Mouse (Mus musculus) thymus, adult 2 months (tissue): Measurements from ENCODE around the gene Wdr62. TPM values are rescaled to one million over a fixed set of nuclear protein-coding genes. Genes with fewer than 3 reads are reported as not detected.

Source experiments
- DNase-seq: peaks from one replicate; pipeline ENCODE4 v3.0.0; 2021
- H3K27ac ChIP-seq: fragments of 200-500 bp; 2 replicates; pipeline ENCODE4 v1.5.1; 2012; ENCODE audit warnings: low read length, control low read depth; ENCODE audit not compliant: control insufficient read depth, insufficient read depth
- H3K27me3 ChIP-seq: fragments of 200-500 bp; 2 replicates; pipeline ENCODE4 v1.6.1; 2012; ENCODE audit warnings: mild to moderate bottlenecking, low read length, moderate library complexity, mixed read lengths; ENCODE audit not compliant: control insufficient read depth, insufficient read depth
- H3K36me3 ChIP-seq: fragments of 200-500 bp; 2 replicates; pipeline ENCODE4 v1.6.1; 2012; ENCODE audit warnings: mild to moderate bottlenecking, low read length, moderate library complexity; ENCODE audit not compliant: control insufficient read depth, insufficient read depth
- H3K4me1 ChIP-seq: fragments of 200-500 bp; replicated peaks from 2 replicates; pipeline ENCODE4 v1.6.1; 2012; ENCODE audit warnings: low read length; ENCODE audit not compliant: control insufficient read depth, insufficient read depth
- H3K4me3 ChIP-seq: fragments of 200-500 bp; 2 replicates; pipeline ENCODE4 v1.5.1; 2012; ENCODE audit warnings: mild to moderate bottlenecking, low read length, control low read depth, moderate library complexity; ENCODE audit not compliant: control insufficient read depth, insufficient read depth
- CTCF ChIP-seq: fragments of 200-500 bp; IDR thresholded peaks from 2 replicates; pipeline ENCODE4 v1.5.1; 2012; ENCODE audit warnings: mild to moderate bottlenecking, control low read depth, low read length, moderate library complexity, borderline replicate concordance; ENCODE audit not compliant: control insufficient read depth, poor library complexity, insufficient read depth; ENCODE audit errors: extremely low read depth
- POLR2A ChIP-seq: fragments of 200-500 bp; IDR thresholded peaks from 2 replicates; pipeline ENCODE4 v1.6.1; 2012; ENCODE audit warnings: mild to moderate bottlenecking, low read length, control low read depth, moderate library complexity; ENCODE audit not compliant: control insufficient read depth, poor library complexity, insufficient read depth; ENCODE audit errors: extremely low read depth
- WGBS: fragments of 180-500 bp; shearing (Covaris S2); methylation state at CpG from one replicate; pipeline ENCODE4 v1.1.7; 2018; 5-methylcytosine and 5-hydroxymethylcytosine counted together
- polyA plus RNA-seq: library from polyadenylated mRNA; depleted of rRNA; stranded (reverse); fragments of >200 nt; gene quantifications from 2 replicates; pipeline ENCODE4 v1.2.3, GENCODE M21; 2012

Gene Wdr62
- polyA plus RNA-seq, 1 experiment = 54.1 TPM

DNA sequence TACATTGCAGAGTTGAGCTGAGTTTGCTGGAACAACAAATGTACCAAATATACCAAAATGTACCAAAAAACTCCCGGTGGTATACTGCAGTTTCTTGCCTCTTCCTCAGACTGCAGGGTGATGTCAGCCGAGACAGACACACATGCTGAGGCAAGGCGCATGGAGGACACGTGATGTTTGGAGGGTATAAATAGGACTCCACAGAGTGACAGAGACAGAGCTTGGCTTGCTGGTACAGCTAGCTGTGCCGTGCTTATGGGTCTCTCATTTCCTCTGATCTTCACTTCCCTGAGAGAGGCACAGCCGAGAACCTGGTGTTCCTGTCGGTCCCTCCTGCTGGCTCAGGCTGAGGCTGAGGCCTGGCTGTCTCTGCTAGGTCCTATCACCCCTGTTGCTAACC is 2.5 kb upstream of the Wdr62 start:
- Histone ChIP-seq H3K4me3 (no peak overlapping the region), H3K36me3 (no peaks in the 10 kb centered on the region), H3K27me3 (no peaks in the 10 kb centered on the region), H3K4me1 (peaks cover 9% of the 10 kb centered on the region), H3K27ac (no peak overlapping the region)
- DNase-seq = no peak
- WGBS = 88% methylated on average over 7 of the region's 7 CpGs
- TF ChIP-seq CTCF = no peak
- TF ChIP-seq POLR2A = no peak

- no peaks in the 10 kb centered on the region for H3K27me3 ChIP-seq
- H3K27ac ChIP-seq = no peak overlapping the region
- TF ChIP-seq CTCF (no peak), POLR2A (no peak)
- DNase-seq = no peak
- no peak overlapping the region for H3K4me3 ChIP-seq
- 87% methylated on average over 4 of the region's 4 CpGs for WGBS
- H3K36me3 ChIP-seq = no peaks in the 10 kb centered on the region
- peaks cover 9% of the 10 kb centered on the region for H3K4me1 ChIP-seq
These were observed 1.3 kb upstream of the Wdr62 start for GRCm38 (mm10) chr7:30281522-30281921.

DNA sequence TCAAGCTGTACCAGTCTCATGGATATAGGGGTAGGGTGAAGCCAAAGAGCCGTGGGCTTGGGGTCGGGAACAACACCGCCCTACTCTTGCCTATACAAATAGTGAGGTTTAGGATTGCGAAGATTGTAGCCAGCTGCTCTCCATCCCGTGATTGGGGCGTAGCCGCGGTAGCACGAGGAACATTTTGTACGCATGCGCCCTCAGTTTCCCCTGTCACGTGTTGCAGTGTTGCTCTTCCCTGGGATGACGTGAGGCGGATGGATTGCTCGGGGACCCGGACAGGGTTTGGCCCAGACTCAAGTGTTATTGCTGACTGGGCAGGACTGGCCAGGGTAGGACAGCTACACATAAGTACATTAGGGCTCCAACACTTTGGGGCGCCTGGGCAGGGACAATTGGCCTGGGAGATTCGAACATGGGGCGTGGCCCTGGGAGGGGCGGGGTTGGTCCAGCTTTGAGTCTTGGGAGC is 485 bp upstream of the Wdr62 start:
- TF ChIP-seq POLR2A (0 out of 2 replicates have a peak, but pooled peaks have one; percentile 21), CTCF (no peak)
- peak; percentile 69 for DNase-seq
- Histone ChIP-seq H3K4me1 (peaks cover 9% of the 10 kb centered on the region), H3K27me3 (no peaks in the 10 kb centered on the region), H3K27ac (peak overlapping the region; percentile 85), H3K36me3 (no peaks in the 10 kb centered on the region), H3K4me3 (peak overlapping the region; percentile 59)
- under 1% methylated on average over 20 of the region's 20 CpGs for WGBS

DNA sequence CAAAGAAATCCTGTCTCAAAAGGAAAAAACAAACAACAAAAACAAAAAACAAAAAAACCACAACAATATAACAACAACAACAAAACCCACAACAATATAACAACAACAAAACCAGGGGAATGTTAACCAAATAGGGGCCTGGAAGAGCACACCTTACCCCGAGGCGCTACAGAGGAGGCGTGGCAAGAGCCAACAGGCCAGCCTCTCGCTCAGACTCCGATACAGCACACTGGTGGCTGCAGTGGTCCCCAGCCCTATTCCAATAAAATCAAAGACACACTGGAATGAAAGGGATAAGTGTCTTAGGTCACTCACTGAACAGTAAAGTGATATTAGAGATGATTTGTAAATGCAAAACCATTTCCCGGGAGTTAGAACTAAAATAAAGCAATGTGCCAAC is 683 bp downstream of the Wdr62 start:
- Histone ChIP-seq H3K27me3 (no peaks in the 10 kb centered on the region), H3K36me3 (no peaks in the 10 kb centered on the region), H3K4me1 (peaks cover 9% of the 10 kb centered on the region), H3K27ac (no peak overlapping the region), H3K4me3 (peak overlapping the region; percentile 61)
- 3% methylated on average over 6 of the region's 6 CpGs for WGBS
- TF ChIP-seq CTCF (no peak), POLR2A (no peak)
- DNase-seq = no peak

DNA sequence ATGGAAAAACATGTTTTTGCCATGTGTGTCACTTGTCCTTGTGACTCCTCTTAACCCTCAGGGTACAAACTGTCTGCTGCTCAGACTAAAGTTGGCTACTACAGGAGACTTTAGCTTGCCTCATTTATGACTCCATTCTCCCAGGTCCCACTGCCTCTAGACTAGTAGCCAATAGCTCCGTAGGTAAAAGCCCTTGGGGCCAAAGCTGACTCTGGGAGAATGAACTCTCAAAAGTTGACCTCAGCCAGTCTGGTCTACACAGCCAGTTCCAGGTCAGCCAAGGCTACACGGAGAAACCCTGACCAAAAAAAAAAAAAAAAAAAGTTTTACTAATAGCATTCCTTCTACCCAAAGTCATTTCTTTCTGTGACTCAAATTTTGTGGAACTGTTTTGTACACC is 1.3 kb downstream of the Wdr62 start:
- Histone ChIP-seq H3K27ac (no peak overlapping the region), H3K4me3 (no peak overlapping the region), H3K27me3 (no peaks in the 10 kb centered on the region), H3K36me3 (no peaks in the 10 kb centered on the region), H3K4me1 (peaks cover 9% of the 10 kb centered on the region)
- no peak for DNase-seq
- WGBS = 64% methylated on average over 2 of the region's 2 CpGs
- TF ChIP-seq POLR2A (no peak), CTCF (no peak)

DNA sequence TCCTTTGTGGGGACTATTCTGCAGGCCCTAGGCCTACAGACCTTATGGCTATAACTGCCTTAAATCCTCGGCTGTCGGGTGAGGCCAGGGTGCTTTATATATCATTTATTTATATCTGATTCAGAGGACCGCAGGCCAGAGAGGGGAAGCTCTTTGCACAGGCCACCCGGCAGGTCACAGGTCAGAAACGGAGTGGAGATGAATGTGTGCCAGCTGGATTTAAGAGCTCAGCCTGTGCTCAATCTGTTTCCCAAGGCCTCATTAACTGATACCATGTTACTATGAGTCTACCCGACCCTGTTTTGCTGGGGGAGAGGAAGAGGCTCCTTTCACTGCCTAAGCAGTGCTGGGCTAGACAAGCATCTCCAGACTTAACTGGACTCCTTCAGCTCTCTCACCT is 5.8 kb downstream of the Wdr62 start:
- no peaks in the 10 kb centered on the region for H3K27me3 ChIP-seq
- no peaks in the 10 kb centered on the region; the same call in 1 of the 2 replicates for H3K36me3 ChIP-seq
- no peaks in the 10 kb centered on the region for H3K4me1 ChIP-seq
- 94% methylated on average over 6 of the region's 6 CpGs for WGBS
- no peak overlapping the region for H3K27ac ChIP-seq
- no peak for DNase-seq
- no peak overlapping the region for H3K4me3 ChIP-seq
- TF ChIP-seq POLR2A (no peak), CTCF (no peak)

- Histone ChIP-seq H3K27me3 (no peaks in the 10 kb centered on the region), H3K36me3 (no peaks in the 10 kb centered on the region; the same call in 1 of the 2 replicates), H3K27ac (no peak overlapping the region), H3K4me1 (no peaks in the 10 kb centered on the region), H3K4me3 (no peak overlapping the region)
- no peak for DNase-seq
- WGBS = 89% methylated on average over 4 of the region's 4 CpGs
- TF ChIP-seq POLR2A (no peak), CTCF (no peak)
These were observed 10.6 kb downstream of the Wdr62 start for GRCm38 (mm10) chr7:30269641-30270040.
